Mouse (Mus musculus) ovary, postnatal 14 days (tissue): ENCODE results near the gene Slc30a1.

Experiments
- DNase-seq: peaks from one replicate; pipeline ENCODE4 v3.0.0; 2022; ENCODE audit warnings: low spot score

Gene Slc30a1

DNA sequence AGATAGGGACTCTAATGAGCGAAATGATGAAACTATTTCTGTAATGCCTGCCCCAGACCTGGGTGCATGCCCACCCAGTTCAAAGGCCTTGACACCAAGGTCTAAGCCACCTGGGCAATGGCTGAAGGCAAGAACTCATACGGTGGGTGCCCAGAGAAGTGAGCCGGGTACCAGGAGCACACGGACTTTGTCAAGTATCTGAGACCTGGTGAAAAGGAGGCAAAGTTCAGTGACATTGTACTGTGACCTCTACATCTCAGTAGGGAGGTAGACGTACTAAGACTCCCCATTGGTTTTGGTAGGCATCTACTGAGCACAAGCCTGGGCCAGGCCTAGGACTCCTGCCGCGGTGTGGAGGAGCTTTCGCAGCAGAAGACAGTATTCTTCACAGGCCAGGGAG is 38.8 kb downstream of the Slc30a1 start:
- DNase-seq, result no peak

DNA sequence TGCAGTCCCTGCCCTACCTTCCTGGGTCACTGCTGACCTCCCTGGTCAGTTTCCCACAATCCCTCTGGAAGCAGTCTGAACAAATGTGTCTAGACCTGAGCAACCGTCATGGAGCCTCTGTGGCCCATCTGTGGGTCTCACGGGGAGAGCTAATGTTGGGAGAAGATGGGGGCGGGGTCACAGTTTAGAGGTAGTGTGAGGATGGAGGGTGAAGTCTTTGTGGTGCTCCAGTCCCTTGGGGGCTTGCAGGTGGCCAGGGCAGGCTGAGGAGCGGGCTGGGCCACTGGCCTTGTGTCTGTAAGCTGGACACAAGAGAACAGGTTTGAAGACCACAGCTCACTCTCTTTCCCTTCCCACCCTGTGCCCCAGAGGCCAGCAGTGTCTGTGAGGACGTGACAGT is 39.2 kb downstream of the Slc30a1 start:
- DNase-seq, result no peak

DNA sequence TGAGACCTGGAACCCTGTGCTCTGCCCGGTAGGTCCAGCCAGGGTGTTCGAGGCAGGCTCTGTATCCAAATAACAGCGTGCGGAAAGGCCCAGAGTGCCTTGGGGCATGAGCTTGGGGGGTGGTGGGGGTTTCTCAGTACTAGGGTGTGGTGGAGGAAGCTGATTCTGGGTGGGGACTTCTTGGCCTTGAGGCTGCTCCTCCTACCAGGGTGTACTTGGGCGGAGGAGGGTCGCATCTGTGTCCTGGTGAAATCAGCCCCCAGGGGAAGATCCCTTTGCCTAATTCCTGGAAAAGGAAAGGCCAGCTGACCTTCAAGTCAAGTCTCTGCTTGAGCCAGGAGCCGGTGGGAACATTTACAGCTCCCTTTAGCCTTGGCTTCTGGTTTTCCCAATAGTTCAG is 39.7 kb downstream of the Slc30a1 start:
- no peak for DNase-seq

DNA sequence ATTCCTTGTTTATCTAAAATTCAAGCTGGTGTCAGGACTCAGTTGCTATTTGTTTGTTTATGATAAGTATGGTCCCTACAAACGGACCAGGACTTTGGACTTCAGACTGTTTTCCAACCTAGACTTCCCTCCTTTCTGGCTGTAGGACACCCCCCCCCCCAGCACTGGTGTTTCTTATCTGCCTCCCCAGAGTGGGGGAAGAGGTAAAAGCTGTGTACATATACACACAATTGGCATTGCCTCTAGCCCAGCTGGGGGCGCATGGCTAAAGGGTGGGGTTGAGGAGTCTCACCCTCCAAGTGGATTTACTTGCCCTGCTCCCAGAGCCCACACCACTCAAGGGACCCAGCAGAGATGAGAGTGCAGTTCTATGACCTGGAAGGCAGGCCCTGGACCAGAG is 40.3 kb downstream of the Slc30a1 start:
- DNase-seq, result no peak

DNA sequence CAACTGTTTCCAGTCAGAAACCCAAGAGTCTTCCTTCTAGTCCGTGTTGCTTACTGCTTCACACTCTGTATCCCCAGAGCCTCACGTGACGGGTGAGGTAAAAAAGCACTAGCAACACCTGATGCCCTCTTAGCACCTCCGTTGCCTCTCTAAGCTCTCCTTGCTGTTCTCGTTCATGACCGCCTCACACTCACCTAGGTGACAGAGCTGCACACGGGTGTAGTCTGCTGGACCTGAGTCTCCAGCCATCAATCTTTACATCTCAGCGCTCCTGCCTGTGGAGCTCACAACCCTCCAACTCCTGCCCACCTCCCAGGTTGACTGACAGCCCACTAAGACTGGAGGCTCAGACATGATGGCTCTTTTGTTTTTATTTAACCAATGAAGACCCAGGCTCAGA is 41.2 kb downstream of the Slc30a1 start:
- DNase-seq, result no peak

DNA sequence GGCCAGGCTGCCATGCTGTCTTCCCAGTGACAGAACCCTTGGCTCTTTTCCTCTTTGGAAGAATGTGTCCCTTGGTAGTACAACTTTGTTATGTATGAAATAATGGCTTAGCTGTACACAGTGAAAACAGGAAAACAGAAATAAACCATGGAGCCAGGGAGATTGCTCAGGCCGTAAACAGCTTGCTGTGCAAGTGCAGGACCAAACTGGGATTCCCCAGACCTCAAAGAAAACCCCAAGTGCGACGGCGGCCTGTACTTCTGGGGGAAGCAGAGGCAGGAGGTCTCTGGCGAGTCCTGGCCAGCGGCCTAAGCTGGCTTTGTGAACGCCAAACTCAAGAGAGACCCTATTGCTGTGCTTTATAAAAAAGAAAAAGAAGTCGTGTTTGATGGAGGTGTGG is 42.0 kb downstream of the Slc30a1 start:
- DNase-seq, result no peak

DNA sequence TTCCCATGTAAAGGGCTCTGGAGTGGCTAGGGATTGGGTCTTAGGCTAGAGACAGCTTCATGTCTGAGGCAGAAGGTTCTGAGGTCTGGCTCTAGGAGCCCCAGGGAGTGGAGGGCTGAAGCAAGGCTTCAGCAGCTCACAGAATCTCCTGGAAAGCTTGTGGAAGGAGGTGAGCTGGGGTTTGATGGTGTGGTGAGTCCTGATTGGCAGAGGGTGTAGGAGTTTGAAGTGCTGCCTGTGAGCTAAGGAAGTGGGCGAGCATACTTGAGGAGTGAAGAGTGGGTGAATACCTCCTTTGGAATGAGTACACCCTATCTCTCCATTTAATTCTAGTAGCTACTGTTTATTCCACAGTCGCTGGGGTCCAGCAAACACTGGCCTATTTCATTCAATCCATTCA is 44.0 kb downstream of the Slc30a1 start:
- no peak for DNase-seq

DNA sequence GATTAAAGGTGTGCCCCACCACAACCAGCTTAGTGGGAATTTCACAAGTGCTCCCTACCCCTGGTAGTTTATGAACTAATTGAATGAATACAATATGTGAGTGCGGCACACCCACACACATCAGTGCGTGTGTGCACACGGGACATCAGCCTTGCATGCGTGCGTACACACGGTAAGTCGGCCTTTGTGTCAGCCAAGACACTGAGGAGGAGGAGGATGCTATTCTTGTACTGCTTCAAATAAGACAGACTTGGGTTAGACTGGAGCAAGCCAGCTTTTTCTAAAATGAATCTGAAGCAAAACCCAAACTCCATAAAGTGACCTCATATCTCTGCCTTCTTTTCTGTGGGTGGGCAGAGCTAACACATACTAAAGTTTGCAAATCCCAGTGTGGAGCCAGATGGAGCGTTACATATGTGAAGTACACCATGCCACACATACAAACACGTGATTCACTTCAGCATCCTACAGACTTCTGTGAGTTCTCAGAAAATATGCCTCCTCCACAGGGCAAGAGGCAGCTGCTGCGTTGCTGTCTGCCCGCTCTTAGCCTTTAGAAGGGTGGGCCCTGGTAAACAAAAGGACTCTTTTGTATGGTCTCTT is 46.3 kb downstream of the Slc30a1 start:
- no peak for DNase-seq

DNA sequence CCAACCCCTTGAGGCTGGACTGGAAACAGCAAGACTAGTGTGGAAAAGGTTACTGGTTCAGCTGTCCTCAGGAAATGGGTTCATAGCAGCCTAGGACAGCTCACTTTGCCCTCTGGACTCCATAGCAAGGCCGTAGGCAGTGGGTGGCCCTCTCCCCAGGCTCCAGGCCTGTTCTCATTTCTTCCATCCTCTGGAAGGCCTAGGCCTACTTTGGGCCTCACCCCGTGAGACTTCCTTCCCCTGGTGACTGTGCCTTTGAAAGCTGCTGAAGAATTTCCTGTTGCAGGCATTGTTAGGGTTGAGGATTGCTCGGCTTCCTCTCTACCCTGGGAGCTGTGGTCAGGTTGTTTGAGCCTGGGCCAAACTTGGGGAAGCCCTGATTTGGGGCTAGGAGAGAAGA is 48.5 kb downstream of the Slc30a1 start:
- no peak for DNase-seq

DNA sequence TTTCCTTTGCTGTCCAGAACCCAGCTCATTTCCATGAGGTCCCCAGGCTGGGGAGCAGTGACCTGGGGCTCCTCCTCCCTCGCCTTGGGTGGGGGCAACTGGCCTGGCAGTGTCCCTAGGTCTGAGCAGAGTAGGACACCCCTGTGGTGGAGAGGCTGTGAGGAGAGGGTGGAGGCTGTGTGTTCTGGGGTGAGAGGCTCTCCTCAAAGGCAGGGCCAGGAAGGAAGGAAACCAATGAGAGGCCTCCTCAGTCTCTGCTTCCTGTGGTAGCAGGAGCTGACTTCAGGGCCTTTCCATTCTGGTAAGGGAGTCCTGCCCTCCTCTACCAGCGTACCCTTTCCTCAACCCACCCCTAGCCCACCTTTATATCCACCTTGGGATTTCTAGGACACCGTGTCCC is 49.7 kb downstream of the Slc30a1 start:
- no peak for DNase-seq

DNA sequence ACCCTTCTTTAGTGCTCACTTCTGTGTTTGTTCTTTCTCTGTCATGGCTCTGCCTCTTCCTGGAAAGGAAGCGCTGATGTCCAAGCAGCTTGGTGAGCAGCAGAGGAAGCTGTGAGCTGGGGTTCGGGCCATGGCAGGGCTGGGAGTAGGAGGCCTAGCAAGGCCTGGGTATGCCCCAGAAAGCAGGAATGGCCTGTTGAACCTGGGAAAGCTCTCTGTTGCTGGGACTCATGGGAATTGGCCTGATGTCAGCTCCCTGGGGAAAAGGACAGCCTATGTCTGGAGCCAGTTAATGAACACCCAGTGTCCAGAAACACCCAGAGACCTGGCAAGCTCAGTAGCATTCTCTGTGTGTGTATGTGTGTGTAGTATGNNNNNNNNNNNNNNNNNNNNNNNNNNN is 50.3 kb downstream of the Slc30a1 start:
- no peak for DNase-seq

DNA sequence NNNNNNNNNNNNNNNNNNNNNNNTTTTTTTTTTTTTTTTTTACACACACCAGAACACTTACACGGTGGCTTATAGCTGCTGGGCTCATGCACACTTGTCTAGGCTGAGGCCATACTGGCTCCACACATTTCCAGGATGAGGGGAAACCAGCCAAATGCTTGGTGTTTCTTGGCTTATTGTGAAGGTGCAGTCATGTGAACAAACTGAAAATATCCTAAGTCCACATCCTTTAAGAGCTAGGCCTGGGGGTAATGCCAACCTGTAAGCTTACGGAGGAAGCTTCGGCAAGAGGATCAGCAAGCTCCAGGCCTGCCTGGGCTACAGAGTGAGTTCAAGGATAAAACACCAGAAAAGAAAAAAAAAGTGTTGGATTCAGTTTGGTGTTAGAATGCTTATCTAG is 50.8 kb downstream of the Slc30a1 start:
- DNase-seq, result no peak

DNA sequence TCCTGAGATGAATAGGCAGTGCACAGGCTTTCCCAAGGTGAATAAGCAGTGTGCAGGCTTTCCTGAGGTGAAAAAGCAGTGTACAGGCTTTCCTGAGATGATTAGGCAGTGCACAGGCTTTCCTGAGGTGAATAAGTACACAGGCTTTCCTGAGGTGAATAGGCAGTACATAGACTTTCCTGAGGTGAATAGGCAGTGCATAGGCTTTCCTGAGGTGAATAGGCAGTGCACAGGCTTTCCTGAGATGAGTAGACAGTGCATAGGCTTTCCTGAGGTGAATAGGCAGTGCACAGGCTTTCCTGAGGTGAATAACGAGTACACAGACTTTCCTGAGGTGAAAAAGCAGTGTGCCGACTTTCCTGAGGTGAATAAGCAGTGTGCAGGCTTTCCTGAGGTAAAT is 54.4 kb downstream of the Slc30a1 start:
- no peak for DNase-seq
